Mouse (Mus musculus) ES-E14 (cell line): Measurements from ENCODE around the gene S1pr5. TPM values are rescaled to one million over a fixed set of nuclear protein-coding genes. Genes with fewer than 3 reads are reported as not detected.
A peak's percentile ranks its signal among the peaks of the same experiment; 100 is the strongest.

ENCODE experiments used
- DNase-seq: peaks from one replicate; pipeline ENCODE4 v3.0.0-alpha.2; 2013; ENCODE audit warnings: low read depth, low spot score
- H3K27ac ChIP-seq: 2 replicates; pipeline ENCODE4 v1.5.1; 2012; ENCODE audit warnings: low read depth, mild to moderate bottlenecking, low read length, moderate library complexity, mixed read lengths; ENCODE audit not compliant: poor library complexity, insufficient read depth, severe bottlenecking
- H3K36me3 ChIP-seq: 2 replicates; pipeline ENCODE4 v1.6.1; 2012; ENCODE audit warnings: mild to moderate bottlenecking, low read length, moderate library complexity, mixed read lengths; ENCODE audit not compliant: control insufficient read depth, poor library complexity, insufficient read depth, severe bottlenecking
- H3K4me1 ChIP-seq, 2 experiments: fragments of 150-350 bp in 1 of 2; sonication (generic) in 1 of 2; 2 replicates each; pipeline ENCODE4 v1.6.1; 2012; ENCODE audit warnings: low read length in 2 of 2, mild to moderate bottlenecking in 1 of 2, mixed read lengths in 1 of 2; ENCODE audit not compliant: control insufficient read depth in 2 of 2, insufficient read depth in 2 of 2, poor library complexity in 1 of 2
- H3K4me3 ChIP-seq, 2 experiments: fragments of 150-350 bp in 1 of 2; sonication (generic) in 1 of 2; 2 replicates each; pipeline ENCODE4 v1.5.1; 2012; ENCODE audit warnings: low read length in 2 of 2, low read depth in 1 of 2, mild to moderate bottlenecking in 1 of 2, mixed read lengths in 1 of 2; ENCODE audit not compliant: insufficient read depth in 1 of 2, poor library complexity in 1 of 2, severe bottlenecking in 1 of 2
- H3K9ac ChIP-seq: 2 replicates; pipeline ENCODE4 v1.6.1; 2012; ENCODE audit warnings: low read depth, mild to moderate bottlenecking, low read length, mixed read lengths; ENCODE audit not compliant: poor library complexity, insufficient read depth, severe bottlenecking
- H3K9me3 ChIP-seq: fragments of 150-350 bp; sonication (generic); 2 replicates; pipeline ENCODE4 v1.6.1; 2012; ENCODE audit warnings: low read depth, mild to moderate bottlenecking, low read length; ENCODE audit not compliant: control insufficient read depth, insufficient read depth
- CHD2 ChIP-seq: IDR thresholded peaks from 2 replicates; pipeline ENCODE4 v1.6.1; 2014; ENCODE audit warnings: mild to moderate bottlenecking, low read depth, low read length, inconsistent platforms
- HCFC1 ChIP-seq: IDR thresholded peaks from 2 replicates; pipeline ENCODE4 v1.6.1; 2012; ENCODE audit warnings: low read length, inconsistent platforms, borderline replicate concordance; ENCODE audit not compliant: insufficient read depth
- MAFK ChIP-seq: IDR thresholded peaks from 2 replicates; pipeline ENCODE4 v1.6.1; 2014; ENCODE audit warnings: mild to moderate bottlenecking, low read depth, low read length, inconsistent platforms; ENCODE audit not compliant: insufficient read depth
- ZC3H11A ChIP-seq: IDR thresholded peaks from 2 replicates; pipeline ENCODE4 v1.6.1; 2012; ENCODE audit warnings: low read depth, mild to moderate bottlenecking, inconsistent platforms, low read length, borderline replicate concordance
- ZNF384 ChIP-seq: IDR thresholded peaks from 2 replicates; pipeline ENCODE4 v1.6.1; 2012; ENCODE audit warnings: low read depth, low read length, inconsistent platforms
- in situ Hi-C, 2 experiments: fragments of 600-800 bp; cut with MboI; formaldehyde crosslinking; loops; one replicate each; pipeline ENCODE4 v1.15.1; 2025; ENCODE audit warnings: low sequenced_read_pairs in 2 of 2, inconsistent platforms in 1 of 2; ENCODE audit not compliant: unreplicated experiment in 2 of 2
- total RNA-seq: library from RNA; depleted of rRNA; stranded (reverse); fragments of 300-350 nt; gene quantifications from 2 replicates; pipeline ENCODE4 v1.2.3, GENCODE M21; 2012

The S1pr5 gene
- total RNA-seq, 1 experiment, result 0.27 TPM

DNA sequence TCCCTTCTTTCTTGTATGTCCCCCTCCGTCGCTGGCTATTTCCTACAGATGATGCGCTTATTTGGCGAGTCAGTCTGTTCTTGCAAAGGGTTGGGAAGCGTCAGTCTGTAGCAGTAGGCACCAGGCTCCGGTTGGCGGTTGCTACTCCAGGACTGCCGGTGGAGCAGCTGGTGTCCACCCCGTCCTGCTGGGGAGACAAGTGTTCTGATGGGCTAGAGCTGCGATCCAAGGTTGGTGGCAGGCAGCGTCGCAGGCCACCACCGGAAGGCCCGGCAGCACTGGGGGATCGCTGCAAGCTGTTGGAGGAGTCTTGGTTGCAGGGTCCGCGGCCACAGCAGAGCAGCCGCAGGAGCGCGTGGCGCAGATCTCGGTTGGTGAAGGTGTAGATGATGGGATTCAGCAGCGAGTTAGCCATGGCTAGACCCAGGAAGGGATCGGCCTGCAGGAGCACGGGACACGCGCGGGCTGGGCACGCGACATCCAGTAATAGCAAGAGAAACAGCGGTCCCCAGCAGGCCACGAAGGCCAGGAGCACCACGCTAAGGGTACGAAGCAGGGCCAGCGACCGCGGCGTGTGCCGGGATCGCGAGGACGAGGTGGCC lies 4.3 kb downstream of the S1pr5 start:
- H3K9me3 ChIP-seq, result no peaks in the 10 kb centered on the region
- in situ Hi-C loops, result no loop called here
- H3K36me3 ChIP-seq, result no peaks in the 10 kb centered on the region
- TF ChIP-seq ZNF384 (no peak), HCFC1 (no peak)
- H3K9ac ChIP-seq, result peak overlapping the region; percentile 51
- H3K27ac ChIP-seq, result no peak overlapping the region
- peak overlapping the region; percentile 64 to 83 for H3K4me3 ChIP-seq
- H3K4me1 ChIP-seq, result peaks cover 2 to 6% of the 10 kb centered on the region in 2 experiments; a peak in 1 of 4 replicates
- DNase-seq, result no peak

DNA sequence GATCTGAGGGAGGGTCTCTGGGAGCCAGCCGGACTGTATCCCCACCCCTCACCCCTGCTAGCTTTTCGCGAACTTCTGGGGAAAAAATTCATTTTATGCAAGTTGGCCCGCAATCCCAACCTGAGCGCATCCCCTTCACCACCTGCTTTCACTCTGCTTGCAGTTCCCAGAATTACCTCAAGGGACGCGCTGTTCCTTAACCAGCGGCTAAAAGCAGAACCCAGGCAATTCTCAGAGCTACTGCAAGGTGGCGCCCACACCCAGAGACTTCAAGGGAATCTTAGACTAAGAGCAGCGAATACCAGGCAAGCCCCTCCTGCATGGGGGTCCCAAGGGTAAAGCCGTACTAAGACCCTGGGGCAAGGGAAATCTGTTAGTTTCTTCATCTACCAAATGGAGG lies 6.9 kb downstream of the S1pr5 start:
- H3K4me1 ChIP-seq, result peaks cover 7 to 10% of the 10 kb centered on the region in 2 experiments; a peak in 3 of 4 replicates
- H3K36me3 ChIP-seq, result peaks cover 3% of the 10 kb centered on the region; the same call in 1 of the 2 replicates
- no peak overlapping the region for H3K9ac ChIP-seq
- in situ Hi-C loops, result no loop called here
- H3K27ac ChIP-seq, result no peak overlapping the region
- no peak overlapping the region for H3K4me3 ChIP-seq
- peak; percentile 41; the same call in 1 of the 2 replicates for TF ChIP-seq ZNF384
- TF ChIP-seq MAFK, result peak; percentile 32; the same call in 1 of the 2 replicates
- 0 out of 2 replicates have a peak, but pooled peaks have one; percentile 42 for TF ChIP-seq HCFC1
- no peak for TF ChIP-seq ZC3H11A
- H3K9me3 ChIP-seq, result no peaks in the 10 kb centered on the region
- peak; percentile 95 for DNase-seq

DNA sequence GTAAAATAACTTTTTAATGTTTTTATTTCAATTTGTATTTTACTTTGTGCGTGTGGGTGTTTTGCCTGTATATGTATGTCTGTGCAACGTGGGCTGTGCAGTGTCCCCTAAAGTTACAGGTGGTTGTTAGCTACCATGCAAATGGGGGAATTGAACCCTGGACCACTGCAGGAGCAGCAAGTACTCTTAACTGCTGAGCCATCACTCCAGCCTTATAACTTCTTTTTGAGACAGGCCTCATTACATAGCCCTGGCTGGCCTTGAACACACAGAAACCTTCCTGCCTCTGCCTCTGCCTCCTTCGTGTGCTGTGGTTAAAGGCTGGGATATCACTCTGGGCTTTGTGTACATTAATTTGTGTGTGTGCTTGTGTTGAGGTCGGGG lies 8.8 kb downstream of the S1pr5 start:
- no peak for DNase-seq

DNA sequence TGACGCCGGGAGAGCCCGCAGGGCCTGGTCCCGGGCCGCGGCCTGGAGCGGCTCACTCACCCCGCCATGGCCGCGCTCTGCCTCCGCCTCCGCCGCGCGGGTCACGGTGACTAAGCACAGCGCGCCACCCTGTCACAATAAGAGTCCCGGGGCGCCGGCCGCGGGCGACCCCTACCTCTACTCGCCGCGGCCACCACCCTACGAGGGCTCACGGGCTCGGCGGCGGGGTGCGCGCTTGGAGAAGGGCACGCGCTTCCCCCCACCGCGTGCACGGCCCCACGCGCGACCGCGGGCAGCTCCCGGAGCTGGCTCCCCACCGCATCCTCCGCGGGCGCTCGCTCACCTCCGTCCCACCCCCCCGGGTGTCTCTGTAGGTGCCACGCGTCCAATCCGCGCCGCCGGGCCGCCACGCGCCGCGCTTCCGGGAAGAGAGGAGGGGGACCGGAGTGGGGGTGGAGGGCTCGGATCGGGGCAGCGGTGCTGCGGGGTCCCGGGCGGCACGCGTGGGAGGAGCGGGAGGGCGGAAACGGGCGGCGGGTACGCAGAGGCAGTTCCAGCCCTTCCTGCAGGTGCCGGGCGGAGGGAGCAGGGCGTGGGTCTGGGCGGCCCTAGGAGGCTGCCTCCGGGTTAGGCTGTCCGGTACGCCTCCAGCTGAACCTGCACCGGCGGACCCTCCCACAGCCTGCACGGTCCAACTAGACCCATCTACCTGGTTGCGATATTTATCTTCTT lies 9.3 kb downstream of the S1pr5 start, which contains the start of gene Keap1:
Gene Keap1 (minus strand): TSS at position 629 of the 732 bp plus-strand sequence.
- no peak for DNase-seq
- Histone ChIP-seq H3K4me3 (peak within 1 kb of the TSS; percentile 89 to 90), H3K9ac (peak within 1 kb of the TSS; percentile 91), H3K9me3 (no peaks in the 10 kb centered on the region), H3K36me3 (peaks cover 7% of the 10 kb centered on the region; the same call in 1 of the 2 replicates), H3K27ac (peak within 1 kb of the TSS; percentile 83), H3K4me1 (peaks cover 7 to 11% of the 10 kb centered on the region in 2 experiments; a peak in 3 of 4 replicates)
- TF ChIP-seq CHD2 (no peak), MAFK (peak; percentile 96)
- in situ Hi-C loops, result no loop called here

More for the DNA sequence above, 8.8 kb downstream of the S1pr5 start:
- Histone ChIP-seq H3K9me3 (no peaks in the 10 kb centered on the region), H3K9ac (peak overlapping the region; percentile 91), H3K4me1 (peaks cover 7 to 11% of the 10 kb centered on the region in 2 experiments; a peak in 3 of 4 replicates), H3K27ac (no peak overlapping the region), H3K4me3 (peak overlapping the region; percentile 89 to 90), H3K36me3 (peaks cover 7% of the 10 kb centered on the region; the same call in 1 of the 2 replicates)
- TF ChIP-seq ZC3H11A (no peak), ZNF384 (no peak), MAFK (no peak), HCFC1 (no peak), CHD2 (no peak)
- in situ Hi-C loops, result no loop called here
